Mouse (Mus musculus) C2C12 (cell line): ENCODE results near the gene H1foo.

ENCODE experiments used
- CTCF ChIP-seq: IDR thresholded peaks from one replicate; pipeline ENCODE4 v1.5.1; 2011; ENCODE audit not compliant: control insufficient read depth, insufficient read depth, insufficient read length
- MAX ChIP-seq: IDR thresholded peaks from one replicate; pipeline ENCODE4 v1.6.1; 2011; ENCODE audit warnings: mild to moderate bottlenecking, control low read depth

- TF ChIP-seq CTCF (no peak), MAX (no peak)
These were observed 22.6 kb downstream of the H1foo start for GRCm38 (mm10) chr6:115967291-115967880.
